Mouse (Mus musculus) spleen, postnatal 10 days (tissue): ENCODE measurements around the gene D430019H16Rik.
A peak's percentile ranks its signal among the peaks of the same experiment; 100 is the strongest.

Source experiments
- DNase-seq, 2 experiments: peaks; one replicate each; pipeline ENCODE4 v3.0.0; 2021 to 2022; ENCODE audit warnings: low spot score in 2 of 2

The D430019H16Rik gene

GRCm38 (mm10) chr12:105490227-105490626 lies 36.6 kb downstream of the D430019H16Rik start:
- DNase-seq, result no peak

DNA sequence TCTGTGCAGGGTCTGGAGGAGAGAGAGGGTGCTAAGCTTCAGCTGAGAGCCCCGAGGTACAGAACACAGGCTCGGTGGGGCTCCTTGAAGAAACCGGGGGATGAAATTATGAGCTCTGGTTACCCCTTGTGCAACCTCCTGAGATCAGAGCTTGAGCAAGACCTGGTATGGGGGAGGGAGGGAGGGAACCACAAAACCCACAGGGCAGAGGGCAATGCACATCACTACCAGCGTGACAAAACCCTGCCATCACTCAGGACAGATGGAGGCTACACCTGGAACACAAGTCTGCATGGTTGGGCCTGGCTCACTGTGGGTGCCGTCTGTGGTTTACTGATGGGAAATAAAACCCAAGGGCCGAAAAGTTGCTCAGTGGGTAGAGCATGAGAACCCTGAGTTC lies 37.1 kb downstream of the D430019H16Rik start:
- DNase-seq, result no peak

- no peak for DNase-seq
These were observed 41.1 kb downstream of the D430019H16Rik start for GRCm38 (mm10) chr12:105494796-105495195.

- DNase-seq, result peak; percentile 18 to 74
These were observed 44.2 kb downstream of the D430019H16Rik start for GRCm38 (mm10) chr12:105497894-105498293.

GRCm38 (mm10) chr12:105498423-105498822 lies 44.8 kb downstream of the D430019H16Rik start:
- no peak for DNase-seq

GRCm38 (mm10) chr12:105498842-105499241 lies 45.2 kb downstream of the D430019H16Rik start:
- DNase-seq, result no peak

GRCm38 (mm10) chr12:105500940-105501339 lies 47.3 kb downstream of the D430019H16Rik start:
- no peak for DNase-seq

GRCm38 (mm10) chr12:105504736-105505135 lies 51.1 kb downstream of the D430019H16Rik start:
- peak in 1 of 2 experiments; percentile 45 for DNase-seq

DNA sequence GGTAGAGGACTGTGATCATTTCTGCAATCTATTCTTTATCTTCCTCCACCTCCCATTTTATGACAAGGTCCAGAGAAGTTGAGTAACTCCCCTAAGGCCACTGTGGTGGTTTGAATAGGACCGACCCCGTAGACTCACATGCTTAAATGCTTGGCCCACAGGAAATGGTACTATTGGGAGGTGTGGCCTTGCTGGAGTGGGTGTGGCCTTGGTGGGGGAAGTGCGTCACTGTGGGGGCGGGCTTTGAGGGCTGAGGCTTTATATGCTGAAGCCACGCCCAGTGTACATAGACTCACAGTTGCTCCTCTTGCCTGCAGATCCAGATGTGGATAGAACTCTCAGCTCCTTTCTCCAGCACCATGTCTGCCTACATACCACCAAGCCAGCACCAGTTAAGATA lies 57.5 kb downstream of the D430019H16Rik start:
- no peak for DNase-seq

DNA sequence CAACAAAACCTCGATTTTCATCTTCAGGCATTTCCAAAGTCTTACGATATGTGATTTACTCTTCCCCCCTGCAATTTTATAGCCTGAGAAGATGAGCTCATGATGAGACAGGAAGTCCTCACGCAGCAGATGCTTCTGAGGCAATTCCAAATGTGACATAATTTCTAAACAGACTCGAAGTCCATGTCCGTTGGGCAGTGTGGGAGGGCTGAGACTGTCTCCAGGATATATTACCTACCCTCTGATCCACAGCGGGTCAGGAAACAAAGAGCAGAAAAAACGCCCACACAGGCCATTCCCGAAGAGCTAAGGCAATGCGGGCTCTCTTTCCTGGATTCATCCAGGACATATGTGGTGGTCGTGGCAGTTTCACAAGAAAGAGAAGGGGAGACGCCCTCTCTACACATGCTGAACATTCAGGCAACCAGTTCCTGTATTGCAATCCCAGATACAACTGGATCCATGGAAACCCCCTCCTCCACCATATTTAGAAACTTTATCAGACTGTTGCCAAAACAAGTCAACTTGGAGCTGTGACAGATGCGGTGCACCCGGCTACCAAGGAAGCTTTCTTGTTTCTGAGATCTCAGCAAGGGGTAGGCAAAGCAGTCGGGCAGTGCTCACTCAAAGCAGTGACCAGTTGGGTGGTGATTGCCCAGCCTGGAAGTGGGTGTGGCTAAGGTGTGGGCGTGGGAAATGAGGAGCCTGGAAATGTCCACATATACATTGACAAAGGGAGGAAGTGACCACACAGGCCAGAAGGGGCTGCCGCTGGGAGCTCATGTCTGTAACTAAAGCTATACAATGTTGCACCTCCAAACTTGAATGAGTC lies 58.2 kb downstream of the D430019H16Rik start:
- DNase-seq, result no peak

DNA sequence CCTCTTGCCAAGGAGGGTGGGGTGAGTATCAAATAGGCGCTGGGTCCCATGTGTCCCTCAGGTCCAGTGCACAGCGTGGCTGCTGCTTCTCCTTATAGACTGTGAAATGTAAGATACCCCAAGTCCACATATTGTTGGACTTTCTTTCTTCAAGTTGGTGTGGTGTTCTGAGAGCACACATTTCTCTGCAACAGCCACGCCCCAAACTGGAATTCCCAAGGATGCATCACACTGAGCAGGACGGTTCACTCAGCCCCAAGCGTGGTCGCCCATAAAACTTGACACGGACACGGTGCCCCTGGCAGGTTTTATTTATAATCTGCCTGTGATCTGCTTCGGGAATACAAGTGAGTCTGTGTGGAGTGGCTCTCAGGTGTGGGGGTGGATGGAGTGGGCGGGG lies 60.5 kb downstream of the D430019H16Rik start:
- DNase-seq, result no peak

DNA sequence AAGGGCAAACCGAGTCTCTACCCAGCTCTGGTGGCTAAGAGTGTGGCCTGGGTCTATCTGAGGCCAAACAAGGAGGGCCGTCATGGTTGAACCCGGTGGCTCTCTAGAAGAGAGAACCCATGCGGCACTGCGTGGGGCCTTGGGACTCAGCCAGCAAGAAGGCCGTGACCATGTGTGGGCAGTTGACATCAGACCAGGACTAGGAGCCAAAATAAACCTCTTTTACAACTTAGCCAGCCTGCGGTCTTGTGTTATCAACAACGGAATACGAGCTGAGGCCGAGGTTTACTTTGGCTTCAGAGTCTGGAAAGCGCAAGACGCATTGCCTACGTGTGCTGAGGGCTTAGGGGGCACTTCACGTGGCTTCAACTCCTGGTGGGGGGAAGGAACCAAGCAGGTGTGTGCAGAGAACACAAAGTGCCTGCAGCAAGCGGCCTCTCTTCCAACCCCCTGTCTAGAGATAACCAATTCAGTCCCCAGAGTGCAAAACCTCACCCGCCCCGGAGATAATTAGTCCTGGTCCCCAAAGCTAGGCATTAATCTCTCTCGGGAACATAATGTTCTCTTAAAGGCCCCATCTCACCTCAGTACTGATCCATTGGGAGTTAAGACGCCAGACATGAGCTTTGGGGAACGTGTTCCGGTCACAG lies 63.5 kb downstream of the D430019H16Rik start:
- DNase-seq, result no peak

GRCm38 (mm10) chr12:105519851-105520250 lies 66.2 kb downstream of the D430019H16Rik start:
- DNase-seq, result no peak

GRCm38 (mm10) chr12:105521170-105521762 lies 67.6 kb downstream of the D430019H16Rik start:
- no peak for DNase-seq

DNA sequence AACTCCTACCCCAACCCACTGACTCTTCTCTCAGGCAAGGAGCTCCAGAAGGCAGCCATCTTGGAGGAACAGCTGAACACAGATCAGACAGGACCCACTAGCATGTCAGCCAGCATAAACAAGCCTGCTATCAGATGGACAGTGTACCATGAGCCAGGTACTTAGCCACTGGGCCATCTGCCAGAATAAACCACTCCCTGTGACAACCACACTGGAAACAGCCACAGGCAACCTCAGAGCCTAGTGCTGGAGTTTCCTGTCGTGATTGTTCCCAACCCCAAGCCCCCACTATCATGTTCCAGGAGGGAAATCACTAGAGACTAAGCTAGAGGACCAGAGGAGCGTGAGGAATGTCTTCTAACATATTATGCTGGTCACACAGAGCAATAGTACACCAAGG lies 70.1 kb downstream of the D430019H16Rik start:
- no peak for DNase-seq

GRCm38 (mm10) chr12:105526186-105526585 lies 72.5 kb downstream of the D430019H16Rik start:
- no peak for DNase-seq

GRCm38 (mm10) chr12:105526829-105527228 lies 73.2 kb downstream of the D430019H16Rik start:
- no peak for DNase-seq

DNA sequence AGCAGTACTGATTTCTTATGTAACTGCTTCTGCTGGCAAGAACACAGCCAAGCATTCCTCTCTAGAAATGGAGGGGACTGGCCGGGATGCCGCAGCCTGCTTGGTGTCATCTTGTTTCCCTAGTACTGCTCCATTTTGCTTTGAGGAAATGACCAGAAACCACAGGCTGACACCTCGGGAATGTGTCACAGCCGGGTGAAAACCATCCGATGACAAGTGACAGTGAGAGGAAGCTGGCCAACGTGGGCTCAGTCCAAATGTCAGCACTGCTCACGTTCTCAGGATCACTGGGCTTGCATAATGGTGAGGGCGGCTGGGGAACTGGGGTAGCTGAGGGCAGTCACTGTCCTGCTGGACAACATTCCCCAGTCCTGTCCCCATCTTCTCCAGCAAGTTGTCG lies 75.9 kb downstream of the D430019H16Rik start:
- DNase-seq, result no peak

DNA sequence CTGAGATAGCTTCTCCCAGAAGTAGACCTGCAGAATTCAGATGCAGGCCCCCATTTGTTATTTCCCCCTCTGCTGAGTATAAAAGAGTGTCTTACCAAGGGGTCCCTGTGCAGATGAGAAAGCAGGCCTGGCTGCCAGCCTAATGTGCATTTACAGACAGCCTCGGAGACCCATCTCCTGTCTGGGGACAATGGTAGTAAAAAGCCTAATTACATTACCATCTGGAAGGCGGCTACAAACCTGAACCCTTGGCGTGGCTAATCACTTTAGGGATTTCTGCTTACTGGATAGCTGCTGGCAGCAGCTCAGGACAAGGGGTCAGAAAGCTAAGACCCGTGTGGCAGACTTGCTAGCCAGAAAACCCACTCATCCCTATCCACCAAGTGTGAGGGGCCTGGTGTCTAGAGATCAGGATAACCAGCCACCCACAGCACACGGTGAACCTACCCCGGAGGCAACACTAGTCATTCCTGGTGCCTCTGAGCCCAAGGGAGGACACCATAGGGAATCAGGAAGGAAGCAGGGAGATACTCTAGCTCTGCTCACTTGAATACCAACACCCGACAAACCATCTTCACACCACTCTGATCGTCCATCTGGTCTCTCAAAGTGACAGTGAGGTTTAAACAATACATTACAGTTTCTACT lies 78.2 kb downstream of the D430019H16Rik start:
- DNase-seq, result no peak

GRCm38 (mm10) chr12:105534842-105535241 lies 81.2 kb downstream of the D430019H16Rik start:
- no peak for DNase-seq

GRCm38 (mm10) chr12:105535968-105536760 lies 82.5 kb downstream of the D430019H16Rik start:
- no peak for DNase-seq
